Mouse (Mus musculus) embryonic facial prominence, embryonic 14.5 days (tissue): ENCODE data around the gene Nek4. TPM values are rescaled to one million over a fixed set of nuclear protein-coding genes. Genes with fewer than 3 reads are reported as not detected.

Source experiments
- ATAC-seq: fragments of 200-750 bp; cut with Nextera tagmentation; 2 replicates; pipeline ENCODE4 v1.8.0; 2017; ENCODE audit warnings: low read depth, moderate number of reproducible peaks, moderate TSS enrichment
- DNase-seq: peaks from one replicate; pipeline ENCODE4 v3.0.0-alpha.2; 2015; ENCODE audit warnings: low spot score
- H3K27ac ChIP-seq: fragments of 300-500 bp; sonication (generic); replicated peaks from 2 replicates; pipeline ENCODE4 v1.5.1; 2014; ENCODE audit warnings: low read depth, mild to moderate bottlenecking, low read length, moderate library complexity
- H3K27me3 ChIP-seq: fragments of 300-500 bp; sonication (generic); replicated peaks from 2 replicates; pipeline ENCODE4 v1.6.1; 2014; ENCODE audit warnings: low read length; ENCODE audit not compliant: control insufficient read depth, insufficient read depth
- H3K36me3 ChIP-seq: fragments of 300-500 bp; sonication (generic); 2 replicates; pipeline ENCODE4 v1.6.1; 2014; ENCODE audit warnings: low read length, mixed read lengths; ENCODE audit not compliant: control insufficient read depth, insufficient read depth
- H3K4me1 ChIP-seq: fragments of 300-500 bp; sonication (generic); 2 replicates; pipeline ENCODE4 v1.6.1; 2014; ENCODE audit warnings: antibody characterized with exemption, low read length; ENCODE audit not compliant: control insufficient read depth, insufficient read depth
- H3K4me2 ChIP-seq: fragments of 300-500 bp; sonication (generic); 2 replicates; pipeline ENCODE4 v1.6.1; 2014; ENCODE audit warnings: low read depth, mild to moderate bottlenecking, low read length, moderate library complexity, mixed read lengths
- H3K4me3 ChIP-seq: fragments of 300-500 bp; sonication (generic); 2 replicates; pipeline ENCODE4 v1.5.1; 2014; ENCODE audit warnings: low read depth, mild to moderate bottlenecking, low read length
- H3K9ac ChIP-seq: fragments of 300-500 bp; sonication (generic); 2 replicates; pipeline ENCODE4 v1.6.1; 2014; ENCODE audit warnings: low read depth, mild to moderate bottlenecking, low read length, moderate library complexity, mixed read lengths
- H3K9me3 ChIP-seq: fragments of 300-500 bp; sonication (generic); 2 replicates; pipeline ENCODE4 v1.6.1; 2016; ENCODE audit warnings: low read length; ENCODE audit not compliant: control insufficient read depth
- WGBS: fragments of 180-500 bp; shearing (Covaris S2); extraction: QIAGEN DNeasy Blood & Tissue Kit; methylation state at CpG from one replicate; pipeline ENCODE4 v1.1.7; 2014; 5-methylcytosine and 5-hydroxymethylcytosine counted together
- polyA plus RNA-seq: library from polyadenylated mRNA; unstranded; fragments of >200 nt; fragmentation: Nextera tagmentation; extraction: Ambion mirVana; gene quantifications from 2 replicates; pipeline ENCODE4 v1.2.1, GENCODE M21; 2014

Nek4 gene
- polyA plus RNA-seq, 1 experiment from 2014 or later = 9.8 TPM

DNA sequence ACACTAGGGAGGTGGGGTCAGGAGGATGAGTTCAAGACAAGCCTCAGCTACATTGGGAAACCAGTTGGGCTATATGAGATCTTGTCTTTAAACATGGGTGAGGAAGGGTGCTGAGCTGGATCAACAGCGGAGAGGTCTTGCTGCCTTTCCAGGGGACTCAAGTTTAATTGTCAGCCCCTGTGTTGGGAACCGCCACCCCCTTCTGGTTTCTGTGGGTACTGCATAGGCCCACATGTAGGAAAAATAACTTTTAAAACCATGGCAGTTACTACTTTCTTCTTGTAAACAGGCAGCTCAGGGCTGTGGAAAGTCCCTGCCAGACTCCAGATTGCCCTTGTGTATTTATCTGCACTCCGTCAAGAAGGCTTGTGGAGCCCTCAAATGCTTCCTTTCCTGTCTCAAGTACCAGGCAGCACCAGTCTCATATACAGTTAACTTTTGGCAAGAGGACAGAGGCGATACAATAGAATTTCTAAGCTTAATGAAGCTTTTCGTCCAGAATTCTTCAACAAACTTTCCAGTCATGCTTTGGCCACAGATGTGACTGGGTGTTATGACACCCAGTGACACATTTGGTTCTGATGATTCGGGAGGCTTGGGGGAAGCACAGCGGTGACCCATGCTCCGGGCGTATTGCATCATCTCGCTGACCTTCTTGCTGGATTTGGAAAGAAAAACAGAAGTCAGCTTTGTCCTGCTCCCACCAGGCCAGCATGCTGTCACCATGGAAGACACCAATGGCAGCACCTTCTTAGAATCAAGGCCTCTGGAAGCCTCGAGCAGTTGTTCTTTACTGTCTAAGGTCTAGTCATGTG is 7.1 kb upstream of the Nek4 start:
- ATAC-seq (no peak), DNase-seq (peak; percentile 17)
- Histone ChIP-seq H3K4me3 (no peak overlapping the region), H3K27me3 (no peaks in the 10 kb centered on the region), H3K9ac (no peak overlapping the region), H3K27ac (no peak overlapping the region), H3K4me1 (no peaks in the 10 kb centered on the region), H3K4me2 (no peak overlapping the region), H3K9me3 (no peaks in the 10 kb centered on the region), H3K36me3 (no peaks in the 10 kb centered on the region)
- 61% methylated on average over 11 of the region's 11 CpGs for WGBS

DNA sequence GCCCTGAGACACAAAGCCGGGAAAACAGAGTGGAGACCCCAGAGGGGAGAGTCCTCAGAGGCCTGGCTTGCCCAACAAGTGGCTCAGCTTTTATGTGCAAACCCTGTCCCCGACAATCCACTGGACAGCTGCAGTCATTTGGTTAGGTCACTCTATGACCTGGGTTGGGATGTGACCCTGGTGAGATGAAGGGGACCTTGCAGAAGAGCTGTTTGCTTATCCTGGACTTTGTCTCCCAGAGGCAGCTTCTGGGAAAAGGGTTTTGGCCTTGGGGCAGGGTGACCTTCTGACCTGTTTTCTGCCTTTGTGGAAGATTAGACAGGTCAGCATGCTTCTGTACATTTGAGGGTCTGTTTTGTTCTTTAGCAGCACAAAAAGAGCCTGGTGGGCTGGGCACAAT is 6.4 kb upstream of the Nek4 start:
- DNase-seq = no peak
- no peak overlapping the region for H3K4me3 ChIP-seq
- H3K27ac ChIP-seq = no peak overlapping the region

DNA sequence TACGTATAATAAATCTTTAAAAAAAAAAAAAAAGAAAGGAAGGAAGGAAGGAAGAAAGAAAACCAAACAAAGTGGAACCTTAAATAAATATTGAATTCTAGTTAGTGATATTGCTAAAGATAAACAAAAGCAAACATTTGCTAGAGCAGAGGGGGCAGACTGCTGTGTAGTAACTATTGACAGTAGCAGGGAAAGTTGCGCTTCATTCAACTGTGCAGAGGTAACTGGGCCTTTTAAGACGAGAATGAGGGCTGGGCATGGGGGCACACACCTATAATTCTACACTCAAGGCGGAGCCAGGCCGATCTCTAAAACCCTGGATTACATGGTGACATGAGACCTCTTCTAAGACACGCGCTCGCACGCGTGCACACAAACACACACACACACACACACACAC is 1.2 kb upstream of the Nek4 start:
- no peak for ATAC-seq
- no peaks in the 10 kb centered on the region for H3K9me3 ChIP-seq
- no peak overlapping the region for H3K4me2 ChIP-seq
- 93% methylated on average over 10 of the region's 10 CpGs for WGBS
- DNase-seq = no peak
- H3K27me3 ChIP-seq = no peaks in the 10 kb centered on the region
- H3K4me3 ChIP-seq = no peak overlapping the region
- peaks cover 8% of the 10 kb centered on the region; the same call in 1 of the 2 replicates for H3K36me3 ChIP-seq
- H3K4me1 ChIP-seq = peaks cover 4% of the 10 kb centered on the region; the same call in 1 of the 2 replicates
- no peak overlapping the region for H3K9ac ChIP-seq
- H3K27ac ChIP-seq = no peak overlapping the region

More for the DNA sequence above, 6.4 kb upstream of the Nek4 start:
- ATAC-seq = no peak
- H3K9ac ChIP-seq = no peak overlapping the region
- no peaks in the 10 kb centered on the region for H3K4me1 ChIP-seq
- no peaks in the 10 kb centered on the region for H3K36me3 ChIP-seq
- 56% methylated on average over 2 of the region's 2 CpGs for WGBS
- H3K4me2 ChIP-seq = no peak overlapping the region
- no peaks in the 10 kb centered on the region for H3K9me3 ChIP-seq
- H3K27me3 ChIP-seq = no peaks in the 10 kb centered on the region

DNA sequence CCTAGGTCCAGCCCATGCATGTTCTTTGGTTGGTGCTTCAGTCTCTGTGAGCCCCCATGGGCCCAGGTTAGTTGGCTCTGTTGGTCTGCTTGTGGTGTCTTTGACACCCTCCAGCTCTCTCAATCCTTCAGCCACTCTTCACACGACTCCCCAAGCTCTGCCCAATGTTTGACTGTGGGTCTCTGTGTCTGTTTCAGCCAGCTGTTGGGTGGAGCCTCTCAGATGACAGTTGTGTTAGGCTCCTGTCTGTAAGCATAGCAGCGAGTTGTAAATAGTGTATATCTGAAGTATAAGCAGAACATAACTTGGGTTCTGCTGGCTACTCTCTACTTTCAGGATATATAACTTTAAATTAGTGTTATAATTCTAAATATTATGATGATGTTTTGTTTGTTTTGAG is 7.3 kb downstream of the Nek4 start:
- Histone ChIP-seq H3K36me3 (peaks cover 20% of the 10 kb centered on the region), H3K27ac (no peak overlapping the region), H3K4me1 (no peaks in the 10 kb centered on the region), H3K9me3 (no peaks in the 10 kb centered on the region), H3K27me3 (no peaks in the 10 kb centered on the region), H3K4me2 (no peak overlapping the region), H3K4me3 (no peak overlapping the region), H3K9ac (no peak overlapping the region)
- DNase-seq (no peak), ATAC-seq (no peak)
- WGBS = 86% methylated on average over 2 of the region's 2 CpGs

DNA sequence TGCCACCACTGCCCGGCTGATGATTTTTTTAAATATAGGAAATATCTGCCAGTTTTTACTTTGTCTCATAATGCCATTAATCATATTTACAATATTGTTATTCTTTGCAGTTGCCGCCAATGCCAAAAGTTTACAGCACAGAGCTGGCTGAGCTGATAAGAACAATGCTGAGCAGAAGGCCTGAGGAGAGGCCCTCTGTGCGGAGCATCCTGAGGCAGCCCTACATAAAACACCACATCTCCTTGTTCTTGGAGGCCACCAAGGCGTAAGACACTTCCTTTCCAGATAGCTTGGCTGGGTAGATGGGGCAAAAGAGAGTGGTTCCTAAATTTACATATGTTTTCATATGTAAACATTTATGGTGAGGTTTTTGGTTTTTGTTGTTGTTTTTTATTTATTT is 7.9 kb downstream of the Nek4 start:
- H3K27me3 ChIP-seq = no peaks in the 10 kb centered on the region
- 97% methylated on average over 4 of the region's 4 CpGs for WGBS
- no peak overlapping the region for H3K4me2 ChIP-seq
- ATAC-seq (no peak), DNase-seq (no peak)
- no peak overlapping the region for H3K9ac ChIP-seq
- no peak overlapping the region for H3K27ac ChIP-seq
- no peaks in the 10 kb centered on the region for H3K9me3 ChIP-seq
- H3K4me1 ChIP-seq = no peaks in the 10 kb centered on the region
- no peak overlapping the region for H3K4me3 ChIP-seq
- H3K36me3 ChIP-seq = peaks cover 15% of the 10 kb centered on the region

GRCm38 (mm10) chr14:30960366-30960765 is 9.2 kb downstream of the Nek4 start:
- Histone ChIP-seq H3K27ac (no peak overlapping the region), H3K4me2 (no peak overlapping the region), H3K27me3 (no peaks in the 10 kb centered on the region), H3K4me3 (no peak overlapping the region), H3K9me3 (no peaks in the 10 kb centered on the region), H3K4me1 (no peaks in the 10 kb centered on the region), H3K9ac (no peak overlapping the region), H3K36me3 (peaks cover 20% of the 10 kb centered on the region; the same call in 1 of the 2 replicates)
- 100% methylated on average over 1 of the region's 1 CpGs for WGBS
- DNase-seq (no peak), ATAC-seq (no peak)

DNA sequence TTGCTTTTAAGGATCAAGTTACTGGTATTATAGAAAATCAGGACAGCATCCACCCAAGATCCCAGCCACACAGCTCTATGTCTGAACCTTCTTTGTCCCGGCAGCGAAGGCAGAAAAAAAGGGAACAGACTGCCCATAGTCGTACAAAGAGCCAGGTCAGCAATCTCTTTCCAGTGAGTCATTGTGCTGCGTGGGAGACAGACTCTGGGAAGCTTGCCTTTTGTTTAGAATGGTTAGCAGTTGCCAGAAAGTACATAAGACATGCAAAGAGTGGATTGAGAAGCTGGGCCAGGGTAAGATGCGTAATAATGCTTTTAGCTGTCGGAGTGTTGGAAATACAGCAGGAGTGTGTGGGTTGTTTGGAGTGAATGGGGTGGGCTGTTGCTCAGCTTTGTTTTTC is 23.0 kb downstream of the Nek4 start:
- DNase-seq (peak; percentile 7), ATAC-seq (no peak)
- H3K27me3 ChIP-seq = no peaks in the 10 kb centered on the region
- H3K4me1 ChIP-seq = no peaks in the 10 kb centered on the region
- no peak overlapping the region for H3K4me2 ChIP-seq
- no peak overlapping the region for H3K4me3 ChIP-seq
- no peak overlapping the region for H3K9ac ChIP-seq
- H3K27ac ChIP-seq = no peak overlapping the region
- 77% methylated on average over 6 of the region's 6 CpGs for WGBS
- peaks cover 42% of the 10 kb centered on the region for H3K36me3 ChIP-seq
- H3K9me3 ChIP-seq = no peaks in the 10 kb centered on the region

DNA sequence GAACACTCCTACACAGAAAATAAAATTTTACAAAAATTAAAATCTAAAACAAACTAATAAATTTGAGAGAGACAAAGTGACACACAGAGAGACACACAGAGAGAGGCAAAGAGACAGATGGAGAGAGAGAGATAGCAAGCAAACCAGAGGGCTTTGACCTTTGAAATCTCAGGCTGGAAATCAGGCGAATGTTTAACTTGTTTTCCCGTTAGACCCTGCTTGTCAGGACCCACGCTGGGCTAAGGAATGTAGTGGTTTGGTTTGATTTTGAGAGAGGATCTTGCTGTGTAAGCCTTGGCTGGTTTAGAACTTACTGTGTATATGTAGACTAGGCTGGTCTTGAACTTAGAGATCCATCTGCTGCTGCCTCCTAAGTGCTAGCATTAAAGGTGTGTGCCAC is 25.0 kb downstream of the Nek4 start:
- DNase-seq (no peak), ATAC-seq (no peak)
- WGBS = 79% methylated on average over 3 of the region's 3 CpGs
- peaks cover 37% of the 10 kb centered on the region for H3K36me3 ChIP-seq
- no peaks in the 10 kb centered on the region for H3K4me1 ChIP-seq
- no peak overlapping the region for H3K4me3 ChIP-seq
- H3K9ac ChIP-seq = no peak overlapping the region
- no peaks in the 10 kb centered on the region for H3K27me3 ChIP-seq
- no peak overlapping the region for H3K4me2 ChIP-seq
- no peak overlapping the region for H3K27ac ChIP-seq
- no peaks in the 10 kb centered on the region for H3K9me3 ChIP-seq

DNA sequence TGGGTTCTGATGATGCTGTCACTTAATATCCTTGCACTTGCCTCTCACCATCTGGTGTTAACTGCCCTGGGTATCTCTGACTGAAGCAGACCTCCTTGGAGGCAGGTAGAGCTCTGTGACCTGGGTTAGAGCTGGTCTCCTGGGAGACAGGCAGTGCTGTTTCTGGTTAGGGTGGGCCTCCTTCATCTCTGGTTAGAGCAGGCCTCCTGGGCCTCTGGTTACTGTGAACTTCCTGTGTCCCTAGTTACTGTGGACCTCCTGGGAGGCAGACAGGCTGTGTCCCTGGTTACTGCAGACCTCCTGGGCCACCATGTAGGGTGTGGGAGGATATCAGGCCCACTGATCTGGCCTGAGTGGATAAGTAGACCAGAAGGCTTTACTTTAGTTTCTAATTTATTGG is 45.2 kb downstream of the Nek4 start:
- ATAC-seq = peak; percentile 69; the same call in 1 of the 2 replicates
- Histone ChIP-seq H3K27me3 (no peaks in the 10 kb centered on the region), H3K4me1 (0 out of 2 replicates have a peak, but pooled peaks cover 7% of the 10 kb centered on the region)

More for the DNA sequence above, 45.2 kb downstream of the Nek4 start:
- H3K36me3 ChIP-seq = peaks cover 23% of the 10 kb centered on the region
- no peak overlapping the region for H3K9ac ChIP-seq
- no peak overlapping the region for H3K4me3 ChIP-seq
- peak; percentile 22 for DNase-seq
- no peak overlapping the region for H3K27ac ChIP-seq
- no peak overlapping the region for H3K4me2 ChIP-seq
- no peaks in the 10 kb centered on the region for H3K9me3 ChIP-seq
